Mouse (Mus musculus) kidney, adult 2 months (tissue): ENCODE measurements at regions not wholly inside any gene's neighbourhood (a gene's known extent, or its start where the extent isn't known, plus 50 kb on each side); places are given as distances from the start of the nearest gene placed in this dataset.
"Not testable (repeated sequence)": the region's sequence is repeated elsewhere in the genome, so short reads cannot be mapped to it uniquely, and the experiment has no call there.

Experiments used
- DNase-seq: peaks from one replicate; pipeline ENCODE4 v3.0.0; 2021
- H3K27ac ChIP-seq: fragments of 200-500 bp; 2 replicates; pipeline ENCODE4 v1.5.1; 2012; ENCODE audit warnings: low read depth, low read length, control low read depth, inconsistent platforms; ENCODE audit not compliant: insufficient read depth
- H3K27me3 ChIP-seq: fragments of 200-500 bp; replicated peaks from 2 replicates; pipeline ENCODE4 v1.6.1; 2012; ENCODE audit warnings: mild to moderate bottlenecking, moderate library complexity, low read length, inconsistent platforms; ENCODE audit not compliant: control insufficient read depth, insufficient read depth
- H3K36me3 ChIP-seq: fragments of 200-500 bp; 2 replicates; pipeline ENCODE4 v1.6.1; 2012; ENCODE audit warnings: mild to moderate bottlenecking, moderate library complexity, low read length, inconsistent platforms; ENCODE audit not compliant: control insufficient read depth, insufficient read depth
- H3K4me1 ChIP-seq: fragments of 200-500 bp; 2 replicates; pipeline ENCODE4 v1.6.1; 2011; ENCODE audit warnings: low read length; ENCODE audit not compliant: control insufficient read depth, insufficient read depth
- H3K4me3 ChIP-seq: fragments of 200-500 bp; 2 replicates; pipeline ENCODE4 v1.5.1; 2011; ENCODE audit warnings: mild to moderate bottlenecking, low read depth, low read length, control low read depth; ENCODE audit not compliant: insufficient read depth
- CTCF ChIP-seq: fragments of 200-500 bp; conservative IDR thresholded peaks from 2 replicates; pipeline ENCODE4 v1.5.1; 2011; ENCODE audit warnings: low read depth, mild to moderate bottlenecking, control low read depth, low read length, moderate library complexity, mixed read lengths; ENCODE audit not compliant: insufficient read depth, insufficient read length
- POLR2A ChIP-seq: fragments of 200-500 bp; IDR thresholded peaks from one replicate; pipeline ENCODE4 v1.6.1; 2011; ENCODE audit warnings: low read depth, low read length, control low read depth
- WGBS: fragments of 180-500 bp; shearing (Covaris S2); methylation state at CpG from one replicate; pipeline ENCODE4 v1.1.7; 2018; 5-methylcytosine and 5-hydroxymethylcytosine counted together

DNA sequence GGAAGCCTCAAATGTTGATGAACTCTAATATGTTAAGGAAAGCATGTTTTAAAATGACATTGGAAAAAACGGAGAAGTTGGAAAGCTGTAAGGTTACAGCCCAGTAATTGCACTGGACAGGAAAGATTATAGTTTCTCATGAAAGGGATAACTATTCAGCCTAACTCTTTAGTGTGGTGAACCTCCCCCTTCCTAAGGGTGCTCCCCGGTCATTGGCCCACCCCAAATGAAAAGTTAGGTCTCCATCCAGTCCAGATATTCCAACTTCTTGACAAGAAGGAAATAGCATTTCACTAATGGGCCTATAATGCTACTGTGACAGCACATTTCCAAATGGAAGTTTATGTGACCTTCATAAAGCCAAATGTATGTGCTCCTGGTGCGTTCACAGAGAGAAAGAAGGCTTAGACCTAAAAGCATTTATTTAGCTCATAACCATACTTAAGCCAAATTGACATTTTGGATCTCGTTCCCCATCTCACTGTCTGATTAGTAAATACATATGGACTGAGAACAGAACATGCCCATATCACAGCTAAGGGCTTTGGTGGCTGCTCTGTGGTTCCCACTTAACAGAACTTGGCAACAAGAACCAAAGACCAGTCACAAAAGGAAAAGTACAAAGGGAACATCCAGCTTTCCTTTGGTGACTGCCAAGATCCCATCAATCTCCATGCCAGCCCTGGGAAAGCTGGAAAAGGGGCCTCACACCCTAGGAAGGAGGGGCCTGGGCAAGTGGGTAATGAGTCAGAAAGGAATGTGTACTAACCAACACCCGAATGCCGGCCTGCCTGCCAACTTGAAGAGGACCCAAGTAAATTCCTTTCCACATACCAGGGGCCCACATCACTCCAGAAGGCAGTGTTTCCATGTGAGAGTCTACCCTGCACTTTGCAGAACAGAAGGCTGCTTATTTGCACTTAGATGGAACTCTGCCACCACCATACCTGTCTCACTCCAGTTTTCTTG is 155.1 kb upstream of the Chst7 start:
- 45% methylated on average over 6 of the region's 6 CpGs for WGBS
- H3K27ac ChIP-seq: peak overlapping the region; percentile 68
- H3K4me3 ChIP-seq: no peak overlapping the region
- no peaks in the 10 kb centered on the region for H3K36me3 ChIP-seq
- H3K4me1 ChIP-seq: peaks cover 5% of the 10 kb centered on the region; the same call in 1 of the 2 replicates
- no peak for TF ChIP-seq CTCF
- TF ChIP-seq POLR2A: no peak
- peak; percentile 84 for DNase-seq
- H3K27me3 ChIP-seq: no peaks in the 10 kb centered on the region

DNA sequence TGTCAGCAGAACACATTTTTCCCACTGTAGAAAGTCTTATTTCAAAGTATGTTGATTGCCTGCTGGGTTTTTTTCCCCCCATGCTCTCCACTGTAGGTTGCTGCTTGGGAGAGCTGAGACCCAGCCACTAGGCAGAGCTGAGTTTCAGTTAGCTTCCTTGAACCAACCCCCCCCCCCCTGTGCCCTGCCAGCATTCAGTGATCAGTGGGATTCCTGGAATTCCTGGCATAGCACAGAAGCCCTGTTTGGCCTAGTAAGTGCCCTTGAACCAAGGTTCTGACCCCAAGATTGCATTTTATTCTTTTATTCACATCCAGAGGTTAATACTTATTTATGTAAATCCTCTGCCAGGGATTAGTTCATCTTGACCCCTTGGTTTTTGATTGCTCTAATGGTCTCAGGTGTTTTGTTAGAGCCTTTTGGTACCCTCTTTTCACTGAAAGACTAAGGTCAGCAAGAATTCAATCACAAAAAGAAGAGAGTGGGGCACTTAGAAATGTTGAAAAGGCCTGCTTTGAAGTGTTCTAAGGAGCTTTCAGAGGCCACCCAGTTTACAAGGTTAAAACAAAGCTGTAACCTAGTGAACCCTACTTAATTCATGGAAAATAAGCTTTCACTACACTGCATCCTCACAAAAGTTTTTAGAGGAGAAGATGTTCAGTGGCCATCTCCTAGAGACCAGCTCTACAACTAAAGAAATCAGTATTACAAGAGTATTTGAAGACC is 152.6 kb upstream of the Chst7 start:
- H3K4me3 ChIP-seq: no peak overlapping the region
- no peaks in the 10 kb centered on the region for H3K36me3 ChIP-seq
- no peaks in the 10 kb centered on the region for H3K27me3 ChIP-seq
- no peak for TF ChIP-seq POLR2A
- TF ChIP-seq CTCF: no peak
- DNase-seq: peak; percentile 69
- H3K4me1 ChIP-seq: peaks cover 5% of the 10 kb centered on the region; the same call in 1 of the 2 replicates
- H3K27ac ChIP-seq: peak overlapping the region; percentile 64

DNA sequence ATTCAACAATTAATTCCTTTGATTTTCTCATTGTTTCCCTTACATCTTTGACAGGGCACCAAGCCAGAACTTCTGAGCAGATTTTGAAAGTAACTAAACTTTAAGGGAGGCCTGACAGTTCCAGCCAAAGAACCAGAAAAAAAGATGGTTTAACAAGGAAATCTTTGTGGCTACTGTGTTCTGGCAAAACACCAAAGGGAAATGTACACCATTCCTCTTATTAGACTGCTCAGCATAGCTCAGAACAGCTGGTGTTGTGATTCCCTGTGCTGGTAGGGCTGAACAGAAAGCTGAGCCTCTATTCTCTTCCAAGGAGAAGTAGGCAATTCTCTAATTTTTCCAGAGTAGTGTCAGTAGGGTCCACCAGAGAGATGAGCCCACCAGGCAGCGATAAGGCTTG is 142.4 kb upstream of the Chst7 start:
- TF ChIP-seq POLR2A (no peak), CTCF (no peak)
- WGBS: 95% methylated on average over 1 of the region's 1 CpGs
- no peak overlapping the region for H3K27ac ChIP-seq
- no peaks in the 10 kb centered on the region for H3K4me1 ChIP-seq
- H3K36me3 ChIP-seq: no peaks in the 10 kb centered on the region
- no peak for DNase-seq
- no peak overlapping the region for H3K4me3 ChIP-seq
- no peaks in the 10 kb centered on the region for H3K27me3 ChIP-seq

DNA sequence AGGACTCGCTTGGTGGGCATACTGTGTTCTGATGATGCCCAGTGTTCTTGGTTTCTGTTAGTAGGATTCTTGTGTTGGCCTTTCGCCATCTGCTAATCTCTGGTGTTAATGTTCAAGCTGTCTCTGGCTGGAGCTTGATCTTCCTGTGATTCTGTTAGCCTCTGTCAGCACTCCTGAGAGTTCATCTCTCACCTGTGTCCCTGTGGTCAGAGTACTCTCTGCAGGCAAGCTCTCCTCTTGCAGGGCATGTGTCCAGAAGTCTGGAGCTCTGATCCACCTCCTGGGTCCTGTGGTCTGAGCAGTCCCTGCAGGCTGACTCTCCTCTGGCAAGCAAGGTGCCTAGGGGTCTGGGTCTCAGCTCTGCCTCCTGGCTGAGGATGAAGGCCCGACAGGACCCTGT is 130.0 kb upstream of the Chst7 start:
- H3K27ac ChIP-seq: peak overlapping the region; percentile 96
- WGBS: 41% methylated on average over 3 of the region's 3 CpGs
- not testable (repeated sequence) for H3K27me3 ChIP-seq, H3K36me3 ChIP-seq, H3K4me1 ChIP-seq, H3K4me3 ChIP-seq
- peak; percentile 87 for DNase-seq

DNA sequence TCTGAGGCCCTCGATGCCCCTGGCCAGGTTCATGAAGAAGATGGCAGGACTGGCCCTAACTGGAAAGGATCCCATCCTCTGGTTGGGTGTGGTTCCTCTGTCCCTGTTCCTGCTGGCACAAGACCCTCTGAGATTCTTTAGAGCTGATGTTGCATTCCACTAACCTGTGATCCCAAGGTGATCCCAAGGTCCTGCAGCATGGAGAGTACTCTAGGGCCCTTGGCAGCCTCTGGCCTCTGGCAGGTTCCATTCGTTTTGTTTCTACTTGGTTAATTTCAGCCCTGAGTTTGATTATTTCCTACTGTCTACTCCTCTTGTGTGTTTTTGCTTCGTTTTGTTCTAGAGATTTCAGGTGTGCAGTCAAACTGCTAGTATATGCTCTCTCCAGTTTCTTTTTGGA is 129.5 kb upstream of the Chst7 start:
- TF ChIP-seq CTCF (no peak), POLR2A (no peak)
- peak; percentile 73 for DNase-seq
- Histone ChIP-seq H3K27ac (peak overlapping the region; percentile 96), H3K27me3 (no peaks in the 10 kb centered on the region), H3K36me3 (no peaks in the 10 kb centered on the region), H3K4me3 (no peak overlapping the region), H3K4me1 (no peaks in the 10 kb centered on the region)
- 46% methylated on average over 3 of the region's 3 CpGs for WGBS

DNA sequence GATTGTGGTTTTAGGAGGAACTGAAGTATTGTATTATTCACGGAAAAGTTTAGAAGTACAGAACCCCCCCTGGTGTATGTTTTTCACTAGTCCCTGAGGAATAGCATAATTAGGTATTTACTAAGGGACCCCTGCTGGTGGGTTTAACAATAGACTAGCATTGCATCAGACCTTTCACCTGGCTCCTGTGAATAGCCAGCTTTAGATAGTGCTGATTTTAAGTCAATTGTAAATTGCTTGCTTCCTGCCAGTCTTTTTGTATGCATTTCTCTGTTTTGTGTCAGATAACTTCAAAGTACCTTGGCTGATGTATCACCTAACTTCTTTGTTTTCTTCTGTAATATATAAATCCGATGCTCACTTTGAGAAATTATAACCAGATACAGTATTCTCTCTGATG is 116.1 kb upstream of the Chst7 start:
- no peak overlapping the region for H3K4me3 ChIP-seq
- H3K27me3 ChIP-seq: no peaks in the 10 kb centered on the region
- H3K27ac ChIP-seq: no peak overlapping the region
- H3K4me1 ChIP-seq: no peaks in the 10 kb centered on the region
- no peaks in the 10 kb centered on the region for H3K36me3 ChIP-seq
- WGBS: 93% methylated on average over 2 of the region's 2 CpGs
- DNase-seq: no peak
- no peak for TF ChIP-seq POLR2A
- no peak for TF ChIP-seq CTCF
